Mouse (Mus musculus): Measurements from ENCODE around the gene Mks1. TPM values are rescaled to one million over a fixed set of nuclear protein-coding genes. Genes with fewer than 3 reads are reported as not detected.

Mks1 gene
- polyA plus RNA-seq, 1 experiment from 2014 or later, result 17.2 TPM

DNA sequence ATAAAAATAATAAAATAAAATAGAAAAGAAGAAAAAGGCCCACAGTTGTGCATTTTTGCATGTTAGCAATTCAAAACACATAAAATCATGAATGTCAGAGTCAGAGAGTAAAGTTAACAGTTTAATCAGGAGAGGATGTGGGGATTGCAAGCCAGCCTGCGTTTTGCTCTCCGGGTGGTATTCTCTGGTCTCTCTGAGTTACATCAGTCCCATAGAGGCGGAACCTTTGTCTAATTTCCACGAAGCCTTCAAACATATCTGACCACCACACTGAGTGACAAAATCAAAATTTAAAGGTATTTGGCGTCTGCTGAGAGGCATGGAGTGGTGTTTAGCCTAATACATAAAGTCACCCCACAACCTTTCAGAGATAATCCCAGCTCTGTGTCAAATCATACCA lies 31.8 kb downstream of the Mks1 start:
- Histone ChIP-seq H3K4me2 (ENCODE audit: low read depth, low read length, severe bottlenecking) (no peak overlapping the region), H3K9ac (ENCODE audit: low read length) (no peak overlapping the region), H3K4me1 (replicated peaks; ENCODE audit: control insufficient read depth, insufficient read depth, low read length) (no peaks in the 10 kb centered on the region), H3K4me3 (ENCODE audit: low read depth, low read length) (no peak overlapping the region), H3K9me3 (ENCODE audit: control insufficient read depth, low read length) (no peaks in the 10 kb centered on the region), H3K27me3 (ENCODE audit: control insufficient read depth, insufficient read depth, low read length) (no peaks in the 10 kb centered on the region), H3K27ac (ENCODE audit: low read depth, low read length) (no peak overlapping the region), H3K36me3 (ENCODE audit: control insufficient read depth, insufficient read depth, low read length) (no peaks in the 10 kb centered on the region)
- ATAC-seq (replicated peaks; ENCODE audit: low FRiP score) (no peak), DNase-seq (ENCODE audit: low spot score) (no peak)
- 81% methylated on average over 5 of the region's 5 CpGs for WGBS

DNA sequence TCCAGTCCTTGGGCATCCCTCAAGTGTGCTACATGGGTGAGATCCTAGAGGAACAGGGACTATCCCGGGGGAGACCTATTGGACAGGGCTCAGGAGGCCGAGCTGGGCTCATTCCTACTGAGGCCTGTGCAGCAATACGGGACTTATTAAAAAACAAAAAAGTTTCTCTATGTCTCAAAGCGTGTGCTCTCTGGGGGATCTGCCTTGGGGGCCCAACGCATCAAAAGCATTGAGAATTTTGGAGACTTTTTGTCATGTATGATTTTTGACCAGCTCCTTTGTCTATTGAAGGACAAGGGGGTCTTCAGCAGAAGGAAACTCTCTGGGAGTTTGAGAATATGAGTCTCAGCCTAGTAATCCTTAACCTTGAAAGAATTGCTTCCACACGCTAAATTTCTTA lies 39.2 kb downstream of the Mks1 start, which contains the start of gene Olfr462:
Olfr462 (minus strand) TSS at position 101 of the 400 bp plus-strand sequence.
- WGBS, result 89% methylated on average over 6 of the region's 6 CpGs
- no peak within 1 kb of the TSS for H3K27ac ChIP-seq (ENCODE audit: low read depth, low read length)
- no peak within 1 kb of the TSS for H3K9ac ChIP-seq (ENCODE audit: low read length)
- no peaks in the 10 kb centered on the region for H3K9me3 ChIP-seq (ENCODE audit: control insufficient read depth, low read length)
- ATAC-seq (replicated peaks; ENCODE audit: low FRiP score) (no peak), DNase-seq (ENCODE audit: low spot score) (no peak)
- H3K4me1 ChIP-seq (replicated peaks; ENCODE audit: control insufficient read depth, insufficient read depth, low read length), result no peaks in the 10 kb centered on the region
- no peak within 1 kb of the TSS for H3K4me2 ChIP-seq (ENCODE audit: low read depth, low read length, severe bottlenecking)
- no peaks in the 10 kb centered on the region for H3K36me3 ChIP-seq (ENCODE audit: control insufficient read depth, insufficient read depth, low read length)
- no peak within 1 kb of the TSS for H3K4me3 ChIP-seq (ENCODE audit: low read depth, low read length)
- no peaks in the 10 kb centered on the region for H3K27me3 ChIP-seq (ENCODE audit: control insufficient read depth, insufficient read depth, low read length)

DNA sequence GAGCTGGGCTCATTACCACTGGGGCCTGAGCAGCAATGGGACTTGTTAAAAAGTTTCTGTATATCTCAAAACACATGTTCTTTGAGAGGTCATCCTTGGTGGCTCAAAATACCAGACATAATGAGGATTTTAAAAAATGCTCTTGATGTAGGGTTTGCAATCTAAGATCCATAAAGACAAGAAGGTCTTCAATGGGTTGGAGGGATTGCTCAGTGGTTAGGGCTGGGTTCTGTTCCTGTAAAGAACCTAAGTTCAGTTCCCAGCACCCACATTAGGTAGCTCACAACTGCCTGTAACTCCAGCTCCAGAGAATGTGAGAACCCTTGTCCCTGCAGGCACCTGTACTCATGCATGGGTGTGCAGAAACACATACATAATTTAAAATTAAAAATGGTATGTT lies 44.3 kb downstream of the Mks1 start, which contains the start of gene Olfr463:
Olfr463 (minus strand) TSS at position 101 of the 400 bp plus-strand sequence.
- DNase-seq (ENCODE audit: low spot score) (no peak), ATAC-seq (replicated peaks; ENCODE audit: low FRiP score) (no peak)
- H3K9me3 ChIP-seq (ENCODE audit: control insufficient read depth, low read length), result no peaks in the 10 kb centered on the region
- no peaks in the 10 kb centered on the region for H3K4me1 ChIP-seq (replicated peaks; ENCODE audit: control insufficient read depth, insufficient read depth, low read length)
- no peak within 1 kb of the TSS for H3K4me3 ChIP-seq (ENCODE audit: low read depth, low read length)
- no peak within 1 kb of the TSS for H3K27ac ChIP-seq (ENCODE audit: low read depth, low read length)
- H3K4me2 ChIP-seq (ENCODE audit: low read depth, low read length, severe bottlenecking), result no peak within 1 kb of the TSS
- no peak within 1 kb of the TSS for H3K9ac ChIP-seq (ENCODE audit: low read length)
- no peaks in the 10 kb centered on the region for H3K36me3 ChIP-seq (ENCODE audit: control insufficient read depth, insufficient read depth, low read length)
- no peaks in the 10 kb centered on the region for H3K27me3 ChIP-seq (ENCODE audit: control insufficient read depth, insufficient read depth, low read length)

DNA sequence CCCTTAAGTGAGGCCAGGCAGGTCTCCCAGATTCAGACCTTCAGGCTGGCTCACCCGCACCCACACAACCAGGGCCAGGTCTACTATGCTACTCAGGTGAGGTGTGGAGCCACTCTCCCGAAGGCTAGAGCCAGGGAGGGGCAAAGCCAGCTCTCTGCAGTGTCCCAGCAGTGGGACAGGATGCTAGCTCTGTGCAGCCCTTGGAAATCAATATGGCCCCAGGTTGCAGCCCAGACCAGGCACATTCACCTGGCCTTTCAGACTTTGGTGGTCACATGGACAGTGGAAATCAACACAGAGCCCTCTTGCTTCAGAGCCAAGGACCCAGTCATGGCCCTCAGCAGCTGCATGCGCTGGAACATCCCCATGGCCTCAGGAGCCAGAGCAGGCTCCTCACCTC lies 51.3 kb downstream of the Mks1 start:
- no peaks in the 10 kb centered on the region for H3K9me3 ChIP-seq (ENCODE audit: control insufficient read depth, low read length)
- H3K4me1 ChIP-seq (replicated peaks; ENCODE audit: control insufficient read depth, insufficient read depth, low read length), result no peaks in the 10 kb centered on the region
- no peak overlapping the region for H3K27ac ChIP-seq (ENCODE audit: low read depth, low read length)
- H3K27me3 ChIP-seq (ENCODE audit: control insufficient read depth, insufficient read depth, low read length), result no peaks in the 10 kb centered on the region
- no peak overlapping the region for H3K4me2 ChIP-seq (ENCODE audit: low read depth, low read length, severe bottlenecking)
- H3K36me3 ChIP-seq (ENCODE audit: control insufficient read depth, insufficient read depth, low read length), result no peaks in the 10 kb centered on the region
- H3K4me3 ChIP-seq (ENCODE audit: low read depth, low read length), result no peak overlapping the region
- no peak overlapping the region for H3K9ac ChIP-seq (ENCODE audit: low read length)
- 75% methylated on average over 3 of the region's 3 CpGs for WGBS
- DNase-seq (ENCODE audit: low spot score) (no peak), ATAC-seq (replicated peaks; ENCODE audit: low FRiP score) (no peak)

Other genes starting within 250 kb of the Mks1 start
- 0.37 and 0.52 TPM in 2 replicates for gene Hsf5, start 236.1 kb upstream of the Mks1 start, polyA plus RNA-seq (2014; fragmentation: Nextera tagmentation; extraction: Ambion mirVana)
- gene Rnf43, start 190.5 kb upstream of the Mks1 start, polyA plus RNA-seq (2014; fragmentation: Nextera tagmentation; extraction: Ambion mirVana), result 1.5 and 1.9 TPM in 2 replicates
- gene Supt4a, start 115.7 kb upstream of the Mks1 start, polyA plus RNA-seq (2014; fragmentation: Nextera tagmentation; extraction: Ambion mirVana), result 132 and 133 TPM in 2 replicates
- 18.8 and 19.9 TPM in 2 replicates for gene Tspoap1, start 92.7 kb upstream of the Mks1 start, polyA plus RNA-seq (2014; fragmentation: Nextera tagmentation; extraction: Ambion mirVana)
- gene Mpo, start 59.6 kb upstream of the Mks1 start, polyA plus RNA-seq (2014; fragmentation: Nextera tagmentation; extraction: Ambion mirVana), result 3.6 and 3.9 TPM in 2 replicates
- gene Lpo, start 24.9 kb upstream of the Mks1 start, polyA plus RNA-seq (2014; fragmentation: Nextera tagmentation; extraction: Ambion mirVana), result 0.28 and 1.0 TPM in 2 replicates
- 0.07 TPM in 1 of 2 replicates, not detected in the other for gene Epx, start 22.3 kb downstream of the Mks1 start, polyA plus RNA-seq (2014; fragmentation: Nextera tagmentation; extraction: Ambion mirVana)
- gene Olfr462, start 39.1 kb downstream of the Mks1 start, polyA plus RNA-seq (2014; fragmentation: Nextera tagmentation; extraction: Ambion mirVana), result not detected in 2 replicates
- gene Olfr463, start 44.2 kb downstream of the Mks1 start, polyA plus RNA-seq (2014; fragmentation: Nextera tagmentation; extraction: Ambion mirVana), result not detected in 2 replicates
- not detected in 2 replicates for gene Olfr464, start 67.8 kb downstream of the Mks1 start, polyA plus RNA-seq (2014; fragmentation: Nextera tagmentation; extraction: Ambion mirVana)
- 19.1 and 21.3 TPM in 2 replicates for gene Dynll2, start 134.3 kb downstream of the Mks1 start, polyA plus RNA-seq (2014; fragmentation: Nextera tagmentation; extraction: Ambion mirVana)
- 559 and 563 TPM in 2 replicates for gene Srsf1, start 194.2 kb downstream of the Mks1 start, polyA plus RNA-seq (2014; fragmentation: Nextera tagmentation; extraction: Ambion mirVana)
- 84.8 and 87.7 TPM in 2 replicates for gene Vezf1, start 215.1 kb downstream of the Mks1 start, polyA plus RNA-seq (2014; fragmentation: Nextera tagmentation; extraction: Ambion mirVana)
- gene Cuedc1, start 244.8 kb downstream of the Mks1 start, polyA plus RNA-seq (2014; fragmentation: Nextera tagmentation; extraction: Ambion mirVana), result 26.2 and 29.0 TPM in 2 replicates

All from forebrain, embryonic 11.5 days (tissue).